18 mouse cellular contexts compared by ENCODE assay signal in genomic region chr5:22452871-22453661, GRCm38 (mm10).
DNase-seq lines count a peak whose midpoint lies in the region; ATAC-seq and TF ChIP-seq lines count a peak whose summit lies in the region.
"Had no signal": no experiment of that assay in that cellular context is flagged by ENCODE, and none has a peak within 500 bp of the region (broad histone marks: within the 10 kb centered on the region; RNA-seq: fewer than 3 reads in every experiment).

No protein-coding gene starts in this region.

- dilution Hi-C loops in CH12.LX (cut with MboI; ENCODE audit: extremely low pct_ligation_motif_present, extremely low pct_unique_long_range_greater_than_20kb, low sequenced_read_pairs): no loop called here

- no peaks in the 10 kb centered on the region for H3K36me3 ChIP-seq in CH12.LX (replicated peaks in 1 of 2; ENCODE audit: control insufficient read depth in 1 of 2, insufficient read depth in 1 of 2, low read length in 1 of 2)
- no peaks in the 10 kb centered on the region for H3K36me3 ChIP-seq in hindbrain, embryonic 10.5 days
- H3K36me3 ChIP-seq in midbrain, postnatal 0 days (ENCODE audit: insufficient read depth, low read length): no peaks in the 10 kb centered on the region
- H3K36me3 ChIP-seq: limb, embryonic 15.5 days; stomach, embryonic 15.5 days had no signal

- no peak for TF ChIP-seq POLR2A in CH12.LX (IDR thresholded peaks at IDR 0.05; ENCODE audit: low read depth, low read length)

- H3K9ac ChIP-seq in CH12.LX (ENCODE audit: insufficient read depth, low read depth): no peak overlapping the region
- no peak overlapping the region for H3K9ac ChIP-seq in midbrain, postnatal 0 days (replicated peaks; ENCODE audit: low read length, poor library complexity, severe bottlenecking)
- H3K9ac ChIP-seq: forebrain, embryonic 13.5 days; limb, embryonic 15.5 days; stomach, embryonic 15.5 days had no signal

- in situ Hi-C loops in CH12.LX (cut with MboI; ENCODE audit: low pct_ligation_motif_present, low pct_unique_long_range_greater_than_20kb, low sequenced_read_pairs): no loop called here

- no peak for DNase-seq in CH12.LX (ENCODE audit: extremely low read depth)
- peak; percentile 35 for DNase-seq in hindbrain, embryonic 10.5 days (ENCODE audit: low spot score)
- DNase-seq in mesoderm, embryonic 11.5 days (ENCODE audit: low read depth, low spot score): peak; percentile 58
- DNase-seq in midbrain, postnatal 0 days (ENCODE audit: low spot score): peak; percentile 72
- DNase-seq in spleen, postnatal 36 days (ENCODE audit: low spot score in 2 of 2): no peak
- DNase-seq in testis, postnatal 10 days (ENCODE audit: low spot score): no peak
- DNase-seq in left cerebral cortex, adult 8-10 months (ENCODE audit: low spot score in 2 of 2): no peak
- DNase-seq: adrenal gland, postnatal 14 days; B cell, adult 2 months; cerebellum, adult 2 months; heart, adult 11 months; kidney, adult 18-20 months; kidney, postnatal 10 days had no signal

- 40% methylated on average over 15 of the region's 15 CpGs for WGBS in hindbrain, embryonic 10.5 days
- WGBS in midbrain, postnatal 0 days: 28% methylated on average over 15 of the region's 15 CpGs

- H3K9me3 ChIP-seq in CH12.LX (replicated peaks; ENCODE audit: low read length): no peaks in the 10 kb centered on the region
- H3K9me3 ChIP-seq in hindbrain, embryonic 10.5 days: no peaks in the 10 kb centered on the region
- H3K9me3 ChIP-seq in midbrain, postnatal 0 days (ENCODE audit: low read length): no peaks in the 10 kb centered on the region
- H3K9me3 ChIP-seq: forebrain, embryonic 13.5 days; limb, embryonic 15.5 days; stomach, embryonic 15.5 days had no signal

- no peak for TF ChIP-seq CTCF in CH12.LX (conservative IDR thresholded peaks at IDR 0.05 in 1 of 2, IDR thresholded peaks at IDR 0.05 in 1 of 2; ENCODE audit: low read depth in 2 of 2, low read length in 2 of 2)
- no peak for TF ChIP-seq CTCF in midbrain, postnatal 0 days (IDR thresholded peaks at IDR 0.05)

- TF ChIP-seq RAD21 in CH12.LX (IDR thresholded peaks at IDR 0.05; ENCODE audit: low read depth, low read length): no peak

- no peak overlapping the region for H3K27ac ChIP-seq in CH12.LX (ENCODE audit: insufficient read depth, low read depth)
- H3K27ac ChIP-seq in hindbrain, embryonic 10.5 days: peak overlapping the region; percentile 78
- no peak overlapping the region for H3K27ac ChIP-seq in midbrain, postnatal 0 days (ENCODE audit: low read depth, low read length)
- H3K27ac ChIP-seq: forebrain, embryonic 13.5 days; layer of hippocampus, adult 2 months; limb, embryonic 15.5 days; stomach, embryonic 15.5 days had no signal

- no peak overlapping the region for H3K4me3 ChIP-seq in CH12.LX (replicated peaks in 1 of 3; ENCODE audit: low read depth in 2 of 3, low read length in 2 of 3, poor library complexity in 1 of 3)
- H3K4me3 ChIP-seq in hindbrain, embryonic 10.5 days: peak overlapping the region; percentile 6; the same call in 1 of the 2 replicates
- H3K4me3 ChIP-seq in midbrain, postnatal 0 days (ENCODE audit: low read depth, low read length): no peak overlapping the region
- H3K4me3 ChIP-seq: forebrain, embryonic 13.5 days; layer of hippocampus, adult 2 months; limb, embryonic 15.5 days; stomach, embryonic 15.5 days had no signal

- ATAC-seq in midbrain, postnatal 0 days (ENCODE audit: low FRiP score): peak; percentile 63; the same call in 1 of the 2 replicates
- ATAC-seq in megakaryocyte-erythroid progenitor cell, adult 5-6 weeks (replicated peaks; ENCODE audit: low FRiP score, low TSS enrichment, poor library complexity, severe bottlenecking): no peak
- ATAC-seq: forebrain, embryonic 13.5 days had no signal

- 0 out of 2 replicates have a peak overlapping the region, but pooled peaks have one; percentile 45 for H3K4me2 ChIP-seq in CH12.LX (ENCODE audit: insufficient read depth, low read depth, poor library complexity, severe bottlenecking)
- H3K4me2 ChIP-seq in midbrain, postnatal 0 days (ENCODE audit: low read depth, low read length, poor library complexity, severe bottlenecking): no peak overlapping the region
- H3K4me2 ChIP-seq: forebrain, embryonic 13.5 days; limb, embryonic 15.5 days; stomach, embryonic 15.5 days had no signal

- peaks cover 0 to 23% of the 10 kb centered on the region in 2 experiments; a peak in 2 of 4 replicates for H3K4me1 ChIP-seq in CH12.LX (ENCODE audit: control insufficient read depth in 1 of 2, insufficient read depth in 2 of 2)
- peaks cover 13% of the 10 kb centered on the region; the same call in 1 of the 2 replicates for H3K4me1 ChIP-seq in hindbrain, embryonic 10.5 days (replicated peaks)
- no peaks in the 10 kb centered on the region for H3K4me1 ChIP-seq in midbrain, postnatal 0 days (ENCODE audit: insufficient read depth, low read length)
- H3K4me1 ChIP-seq: forebrain, embryonic 13.5 days; limb, embryonic 15.5 days; stomach, embryonic 15.5 days had no signal

- no peak for TF ChIP-seq EP300 in CH12.LX (IDR thresholded peaks at IDR 0.05; ENCODE audit: low read length)

- no peaks in the 10 kb centered on the region for H3K79me2 ChIP-seq in CH12.LX (replicated peaks; ENCODE audit: control insufficient read depth, extremely low read depth, insufficient read depth, poor library complexity, severe bottlenecking)

- no peaks in the 10 kb centered on the region for H3K27me3 ChIP-seq in CH12.LX (replicated peaks)
- no peaks in the 10 kb centered on the region for H3K27me3 ChIP-seq in hindbrain, embryonic 10.5 days (ENCODE audit: insufficient read depth, poor library complexity, severe bottlenecking)
- no peaks in the 10 kb centered on the region for H3K27me3 ChIP-seq in midbrain, postnatal 0 days (ENCODE audit: insufficient read depth, low read length)
- H3K27me3 ChIP-seq: forebrain, embryonic 13.5 days; limb, embryonic 15.5 days; stomach, embryonic 15.5 days had no signal

TF ChIP-seq in CH12.LX, 34 proteins besides CTCF, POLR2A, EP300 and RAD21:
- TF ChIP-seq CHD1 (IDR thresholded peaks at IDR 0.05; ENCODE audit: low read depth, low read length) (no peak), NELFE (IDR thresholded peaks at IDR 0.05; ENCODE audit: low read depth, low read length) (no peak), USF2 (conservative IDR thresholded peaks at IDR 0.05; ENCODE audit: low read depth, low read length) (no peak), UBTF (IDR thresholded peaks at IDR 0.05; ENCODE audit: low read depth, low read length) (no peak), ETS1 (conservative IDR thresholded peaks at IDR 0.05; ENCODE audit: low read depth, low read length) (no peak), JUND (conservative IDR thresholded peaks at IDR 0.05; ENCODE audit: low read depth, low read length) (no peak)

Comparison
In these comparisons a context has a peak if more than half of its experiments do, and no peak if none do; other contexts are left out.
1. DNase-seq: peak in hindbrain, embryonic 10.5 days (single experiment), mesoderm, embryonic 11.5 days (single experiment) and midbrain, postnatal 0 days (single experiment); none in CH12.LX (single experiment), spleen, postnatal 36 days (0 of 2), testis, postnatal 10 days (single experiment) and left cerebral cortex, adult 8-10 months (0 of 2).